Mouse (Mus musculus) liver, adult 2 months (tissue): ENCODE results near the gene Sar1b.
"Not testable (repeated sequence)": the region's sequence is repeated elsewhere in the genome, so short reads cannot be mapped to it uniquely, and the experiment has no call there.

Experiments used
- CTCF ChIP-seq: fragments of 200-500 bp; IDR thresholded peaks from 2 replicates; pipeline ENCODE4 v1.5.1; 2011; ENCODE audit warnings: low read depth, low read length, control low read depth
- POLR2A ChIP-seq: fragments of 200-500 bp; IDR thresholded peaks from 2 replicates; pipeline ENCODE4 v1.6.1; 2011; ENCODE audit warnings: low read length, control low read depth; ENCODE audit not compliant: insufficient read depth; ENCODE audit errors: extremely low read depth

DNA sequence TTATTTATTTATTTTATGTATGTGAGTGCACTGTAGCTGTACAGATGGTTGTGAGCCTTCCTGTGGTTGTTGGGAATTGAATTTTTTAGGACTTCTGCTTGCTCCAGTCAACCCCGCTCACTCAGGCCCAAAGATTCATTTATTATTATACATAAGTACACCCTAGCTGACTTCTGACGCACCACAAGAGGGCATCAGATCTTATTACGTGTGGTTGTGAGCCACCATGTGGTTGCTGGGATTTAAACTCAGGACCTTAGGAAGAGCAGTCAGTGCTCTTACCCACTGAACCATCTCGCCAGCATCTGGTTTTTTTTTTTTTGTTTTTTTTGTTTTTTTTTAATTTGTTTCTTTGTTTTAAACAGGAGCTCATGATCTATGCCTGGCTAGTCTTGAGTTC is 26.2 kb downstream of the Sar1b start:
- TF ChIP-seq CTCF, POLR2A: not testable (repeated sequence)
